Mouse (Mus musculus) limb, embryonic 12.5 days (tissue): ENCODE data around the gene Add1. TPM values are rescaled to one million over a fixed set of nuclear protein-coding genes. Genes with fewer than 3 reads are reported as not detected.

Experiments used
- ATAC-seq: fragments of 200-750 bp; cut with Nextera tagmentation; 2 replicates; pipeline ENCODE4 v1.8.0; 2017; ENCODE audit warnings: low read depth, moderate TSS enrichment; ENCODE audit not compliant: insufficient number of reproducible peaks, insufficient read depth, low FRiP score, low TSS enrichment
- H3K27ac ChIP-seq: fragments of 300-500 bp; sonication (generic); 2 replicates; pipeline ENCODE4 v1.5.1; 2016; ENCODE audit warnings: mild to moderate bottlenecking, moderate library complexity
- H3K27me3 ChIP-seq: fragments of 300-500 bp; sonication (generic); 2 replicates; pipeline ENCODE4 v1.6.1; 2016; ENCODE audit warnings: mild to moderate bottlenecking, moderate library complexity
- H3K36me3 ChIP-seq: fragments of 300-500 bp; sonication (generic); 2 replicates; pipeline ENCODE4 v1.6.1; 2016; ENCODE audit warnings: mild to moderate bottlenecking, moderate library complexity
- H3K4me1 ChIP-seq: fragments of 300-500 bp; sonication (generic); replicated peaks from 2 replicates; pipeline ENCODE4 v1.6.1; 2016
- H3K4me2 ChIP-seq: fragments of 300-500 bp; sonication (generic); 2 replicates; pipeline ENCODE4 v1.6.1; 2016; ENCODE audit warnings: mild to moderate bottlenecking, moderate library complexity
- H3K4me3 ChIP-seq: fragments of 300-500 bp; sonication (generic); replicated peaks from 2 replicates; pipeline ENCODE4 v1.5.1; 2016; ENCODE audit warnings: mild to moderate bottlenecking
- H3K9ac ChIP-seq: fragments of 300-500 bp; sonication (generic); replicated peaks from 2 replicates; pipeline ENCODE4 v1.6.1; 2016; ENCODE audit warnings: mild to moderate bottlenecking, moderate library complexity
- H3K9me3 ChIP-seq: fragments of 300-500 bp; sonication (generic); 2 replicates; pipeline ENCODE4 v1.6.1; 2016; ENCODE audit warnings: mild to moderate bottlenecking, moderate library complexity
- WGBS: fragments of 180-500 bp; shearing (Covaris S2); methylation state at CpG from one replicate; pipeline ENCODE4 v1.1.7; 2016; 5-methylcytosine and 5-hydroxymethylcytosine counted together
- polyA plus RNA-seq: library from polyadenylated mRNA; unstranded; fragments of >200 nt; fragmentation: Nextera tagmentation; extraction: Ambion mirVana; gene quantifications from 2 replicates; pipeline ENCODE4 v1.2.1, GENCODE M21; 2016

The Add1 gene
- polyA plus RNA-seq, 1 experiment from 2014 or later, result 173 TPM

DNA sequence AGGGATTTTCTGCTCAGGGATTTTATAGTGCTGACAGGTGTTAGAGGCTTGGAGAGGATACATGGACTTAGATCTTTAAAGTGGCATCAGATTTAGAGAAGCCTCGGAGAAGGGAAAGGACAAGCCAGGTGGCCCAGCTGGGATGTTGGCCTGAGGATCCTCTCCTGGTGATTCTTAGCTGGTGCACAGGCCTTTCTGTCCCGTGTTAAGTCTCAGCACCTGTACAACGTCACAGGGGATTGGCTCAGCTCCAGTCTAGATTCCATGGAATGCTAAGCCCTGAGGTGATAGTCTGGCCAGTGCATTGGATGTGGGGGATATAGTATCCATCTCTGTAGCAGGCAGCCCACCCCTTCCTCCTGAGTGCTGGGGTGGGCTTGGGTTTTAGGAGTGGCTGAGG is 34.8 kb downstream of the Add1 start:
- Histone ChIP-seq H3K4me2 (no peak overlapping the region), H3K36me3 (peaks cover 70% of the 10 kb centered on the region), H3K9me3 (no peaks in the 10 kb centered on the region), H3K27me3 (no peaks in the 10 kb centered on the region), H3K4me3 (no peak overlapping the region), H3K27ac (no peak overlapping the region), H3K4me1 (no peaks in the 10 kb centered on the region), H3K9ac (no peak overlapping the region)
- no peak for ATAC-seq
- WGBS, result 71% methylated on average over 3 of the region's 3 CpGs

DNA sequence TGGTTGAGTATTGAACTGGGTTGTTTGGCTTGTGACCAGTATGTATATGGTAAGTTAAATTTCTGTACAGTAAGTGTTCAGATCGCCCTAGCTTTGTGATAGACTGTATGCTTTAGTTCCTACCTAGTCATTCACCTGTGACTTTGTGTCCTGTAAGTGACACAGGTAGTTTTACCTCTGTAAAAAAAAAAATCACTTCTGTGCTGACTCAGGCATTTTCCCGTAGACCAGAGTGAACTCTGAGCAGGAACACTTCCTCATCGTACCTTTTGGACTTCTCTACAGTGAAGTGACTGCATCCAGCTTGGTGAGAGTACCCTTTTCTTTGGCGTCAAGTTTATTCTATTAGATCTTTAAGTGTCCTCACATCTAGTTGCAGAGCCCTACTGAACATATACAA is 36.5 kb downstream of the Add1 start:
- H3K4me1 ChIP-seq, result no peaks in the 10 kb centered on the region
- H3K9ac ChIP-seq, result no peak overlapping the region
- 90% methylated on average over 4 of the region's 4 CpGs for WGBS
- H3K4me3 ChIP-seq, result no peak overlapping the region
- no peak overlapping the region for H3K4me2 ChIP-seq
- H3K27me3 ChIP-seq, result no peaks in the 10 kb centered on the region
- H3K36me3 ChIP-seq, result peaks cover 79% of the 10 kb centered on the region
- no peak overlapping the region for H3K27ac ChIP-seq
- ATAC-seq, result no peak
- H3K9me3 ChIP-seq, result no peaks in the 10 kb centered on the region

DNA sequence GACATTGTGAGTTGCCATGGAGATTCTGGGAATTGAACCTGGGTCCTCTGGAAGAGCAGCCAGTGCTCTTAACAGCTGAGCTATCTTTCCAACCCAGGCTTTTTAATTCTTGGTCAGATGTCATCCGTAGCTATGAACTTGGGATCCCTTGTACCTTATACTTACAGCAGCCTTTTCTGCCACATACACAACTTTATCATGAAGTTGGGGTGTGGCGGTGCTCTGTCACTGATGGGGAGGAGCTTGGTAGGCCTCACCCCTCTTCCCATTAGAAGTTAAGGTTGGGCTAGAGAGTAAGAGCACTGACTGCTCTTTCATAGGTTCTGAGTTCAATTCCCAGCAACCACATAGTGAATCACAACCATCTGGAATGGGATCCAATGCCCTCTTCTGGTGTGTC is 59.5 kb downstream of the Add1 start:
- Histone ChIP-seq H3K9ac (no peak overlapping the region), H3K27ac (no peak overlapping the region), H3K27me3 (no peaks in the 10 kb centered on the region), H3K9me3 (no peaks in the 10 kb centered on the region), H3K4me2 (no peak overlapping the region), H3K4me3 (no peak overlapping the region), H3K36me3 (peaks cover 85% of the 10 kb centered on the region), H3K4me1 (peaks cover 20% of the 10 kb centered on the region)
- WGBS, result 85% methylated on average over 2 of the region's 2 CpGs
- ATAC-seq, result no peak

DNA sequence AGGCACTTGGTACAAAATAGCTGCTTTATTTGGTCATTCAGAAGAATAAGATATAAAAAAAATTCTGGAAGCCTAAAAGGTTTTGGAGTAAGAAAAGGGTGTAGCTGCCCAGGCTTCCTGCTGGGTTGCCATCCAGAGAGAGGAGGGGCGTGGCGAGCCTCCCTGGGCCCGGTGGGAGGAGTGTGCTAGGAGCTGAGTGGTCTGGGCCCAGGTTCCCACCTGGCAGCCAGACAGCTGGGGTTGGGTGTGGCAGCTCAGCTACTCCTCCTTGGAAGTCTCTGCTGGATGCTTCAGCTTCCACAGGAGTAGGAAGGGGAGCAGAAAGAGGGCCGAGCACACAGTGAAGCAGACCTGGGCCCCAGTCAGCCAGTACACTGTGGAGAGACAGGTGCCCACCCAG is 60.2 kb downstream of the Add1 start:
- no peak for ATAC-seq
- no peak overlapping the region for H3K9ac ChIP-seq
- no peaks in the 10 kb centered on the region for H3K27me3 ChIP-seq
- no peak overlapping the region for H3K4me2 ChIP-seq
- H3K9me3 ChIP-seq, result no peaks in the 10 kb centered on the region
- WGBS, result 73% methylated on average over 4 of the region's 4 CpGs
- peaks cover 20% of the 10 kb centered on the region for H3K4me1 ChIP-seq
- H3K4me3 ChIP-seq, result no peak overlapping the region
- no peak overlapping the region for H3K27ac ChIP-seq
- H3K36me3 ChIP-seq, result peaks cover 85% of the 10 kb centered on the region

DNA sequence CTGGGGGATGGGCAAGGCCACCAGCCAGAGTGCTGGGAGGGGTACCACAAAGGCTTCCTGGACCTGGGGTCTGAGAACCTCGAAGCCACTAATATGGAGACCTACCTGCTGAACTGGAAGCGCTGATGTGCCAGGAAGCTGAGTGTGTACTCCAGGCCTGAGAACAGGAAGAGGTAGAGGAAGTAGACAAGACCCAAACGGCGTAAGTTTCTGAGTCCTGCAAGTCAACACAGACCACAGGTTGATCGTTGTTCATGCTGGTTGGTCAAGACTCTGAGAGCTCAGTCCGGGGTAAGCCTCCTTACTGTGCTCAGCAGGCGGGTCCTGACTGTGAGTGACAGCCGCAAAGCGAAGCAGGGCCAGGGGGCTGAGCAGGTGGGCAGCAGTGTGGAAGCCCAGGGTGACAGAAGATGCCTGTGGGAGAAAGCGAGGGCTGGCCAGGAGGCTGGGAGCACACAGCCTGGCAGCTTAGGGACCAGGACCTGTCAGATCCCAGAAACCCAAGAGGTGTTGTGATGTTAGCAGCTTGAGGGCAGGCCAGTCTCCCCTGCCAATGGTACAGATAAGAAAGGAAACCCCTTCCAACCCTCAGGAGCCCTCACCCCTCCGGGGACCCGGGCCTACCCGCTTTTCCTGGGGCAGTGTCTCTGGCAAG is 61.4 kb downstream of the Add1 start:
- 93% methylated on average over 13 of the region's 13 CpGs for WGBS
- peak overlapping the region; percentile 86 for H3K4me2 ChIP-seq
- H3K27ac ChIP-seq, result no peak overlapping the region
- ATAC-seq, result no peak
- H3K9me3 ChIP-seq, result no peaks in the 10 kb centered on the region
- peaks cover 85% of the 10 kb centered on the region for H3K36me3 ChIP-seq
- no peak overlapping the region for H3K9ac ChIP-seq
- peaks cover 20% of the 10 kb centered on the region for H3K4me1 ChIP-seq
- no peaks in the 10 kb centered on the region for H3K27me3 ChIP-seq
- no peak overlapping the region for H3K4me3 ChIP-seq

DNA sequence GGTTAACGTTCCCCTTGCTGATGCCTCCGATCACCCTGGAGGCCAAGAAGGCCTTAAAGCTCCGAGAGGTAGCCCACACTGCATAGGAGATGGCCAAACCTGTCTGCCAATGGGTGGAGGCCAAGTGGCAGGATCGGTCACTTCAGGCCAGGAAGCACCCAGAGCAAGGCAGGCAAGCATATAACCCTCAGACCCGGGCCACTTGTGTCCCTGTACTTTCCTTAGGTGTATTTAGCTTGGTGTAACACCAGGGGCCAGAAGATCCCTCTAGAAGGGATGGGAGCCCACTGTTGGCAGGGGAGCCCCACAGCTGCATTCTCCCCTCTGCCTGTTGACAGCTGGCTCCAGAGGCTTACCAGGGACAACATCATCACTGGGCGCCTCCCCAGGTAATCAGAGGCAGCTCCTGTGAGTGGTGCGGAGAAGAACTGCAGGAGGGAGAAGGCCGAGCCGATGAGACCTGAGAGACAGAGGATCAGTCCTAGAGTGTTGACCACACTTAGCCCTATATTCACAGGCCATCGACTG is 62.3 kb downstream of the Add1 start:
- peaks cover 20% of the 10 kb centered on the region for H3K4me1 ChIP-seq
- peak overlapping the region; percentile 75 for H3K9ac ChIP-seq
- no peak for ATAC-seq
- no peaks in the 10 kb centered on the region for H3K27me3 ChIP-seq
- H3K9me3 ChIP-seq, result no peaks in the 10 kb centered on the region
- H3K4me3 ChIP-seq, result peak overlapping the region; percentile 66
- WGBS, result 61% methylated on average over 10 of the region's 10 CpGs
- 0 out of 2 replicates have a peak overlapping the region, but pooled peaks have one; percentile 88 for H3K27ac ChIP-seq
- peak overlapping the region; percentile 86 for H3K4me2 ChIP-seq
- H3K36me3 ChIP-seq, result peaks cover 85% of the 10 kb centered on the region

DNA sequence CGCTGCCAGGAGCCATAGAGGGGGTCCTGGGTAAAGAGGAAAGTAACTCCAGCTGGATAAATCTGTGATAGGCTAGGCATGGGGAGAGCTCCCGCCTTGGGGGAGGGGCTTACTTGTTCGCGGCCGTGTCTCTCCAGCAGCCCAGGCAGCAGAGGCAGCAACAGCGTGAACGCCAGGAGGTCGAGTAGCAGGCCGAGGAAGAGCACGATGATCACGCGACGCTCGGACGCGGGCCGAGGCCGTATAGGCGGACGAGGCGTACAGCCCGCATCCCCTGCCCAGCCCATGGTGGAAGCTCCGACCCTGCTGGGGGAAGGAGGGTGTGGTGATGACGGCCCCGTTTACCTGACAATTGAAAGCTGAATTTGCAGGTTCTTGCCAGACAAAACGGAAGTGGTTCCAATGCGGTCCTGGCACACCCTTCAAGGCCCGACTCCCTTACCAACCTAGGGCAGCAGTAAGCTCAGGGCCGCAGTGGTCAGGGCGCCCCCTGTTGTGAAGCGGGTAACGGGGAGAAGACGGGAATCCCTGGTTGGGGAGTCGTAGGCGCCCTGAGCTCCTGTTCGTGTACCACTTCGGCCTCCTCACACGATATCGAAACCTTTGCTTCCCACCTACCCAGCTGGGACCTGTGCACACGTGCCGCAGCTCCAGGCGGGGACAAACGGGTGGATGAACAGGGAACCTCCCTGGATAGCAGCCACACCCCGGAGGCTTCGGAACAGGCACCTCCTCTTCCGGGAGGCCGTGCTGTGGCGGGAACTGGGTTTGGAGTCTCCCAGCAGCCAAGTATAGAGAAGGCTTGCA is 63.2 kb downstream of the Add1 start, which contains the start of gene Mfsd10:
Mfsd10 (minus strand) TSS at position 732 of the 807 bp plus-strand sequence.
- H3K27ac ChIP-seq, result peak within 1 kb of the TSS; percentile 88
- peak within 1 kb of the TSS; percentile 75 for H3K9ac ChIP-seq
- peak within 1 kb of the TSS; percentile 66 for H3K4me3 ChIP-seq
- H3K27me3 ChIP-seq, result no peaks in the 10 kb centered on the region
- H3K4me2 ChIP-seq, result peak within 1 kb of the TSS; percentile 86
- WGBS, result under 1% methylated on average over 48 of the region's 48 CpGs
- H3K36me3 ChIP-seq, result peaks cover 85% of the 10 kb centered on the region
- peak; percentile 91 for ATAC-seq
- peaks cover 20% of the 10 kb centered on the region for H3K4me1 ChIP-seq
- no peaks in the 10 kb centered on the region for H3K9me3 ChIP-seq

DNA sequence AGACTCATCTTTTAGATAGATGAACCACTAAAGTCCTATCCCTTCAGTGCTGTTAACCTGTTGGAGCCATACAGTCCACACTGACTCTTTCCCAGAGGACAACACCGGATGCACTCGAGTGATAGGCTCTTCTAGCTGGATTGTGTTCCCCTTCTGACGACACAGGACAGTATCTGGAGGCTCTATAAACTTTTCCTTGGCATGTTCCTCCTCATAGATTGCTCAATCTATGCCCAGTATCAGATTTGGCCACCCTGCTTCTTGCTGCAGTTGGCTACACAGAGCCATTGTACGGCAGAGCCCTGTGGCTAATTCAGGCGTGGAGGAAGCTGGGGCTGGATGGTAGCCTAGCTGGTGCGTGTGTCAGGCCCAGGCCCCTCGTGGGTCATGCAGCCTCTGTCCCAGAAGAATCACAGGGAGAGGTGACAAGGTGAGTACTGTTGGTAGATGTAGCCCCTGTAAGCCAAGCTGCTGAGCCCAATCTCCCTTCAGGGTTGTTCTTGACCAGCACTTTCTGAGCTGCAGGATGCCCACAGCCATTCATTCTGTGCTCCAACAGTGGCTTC is 64.2 kb downstream of the Add1 start:
- peak overlapping the region; percentile 66 for H3K4me3 ChIP-seq
- H3K36me3 ChIP-seq, result peaks cover 79% of the 10 kb centered on the region
- no peaks in the 10 kb centered on the region for H3K27me3 ChIP-seq
- H3K9ac ChIP-seq, result peak overlapping the region; percentile 75
- H3K27ac ChIP-seq, result peak overlapping the region; percentile 88
- no peaks in the 10 kb centered on the region for H3K9me3 ChIP-seq
- H3K4me1 ChIP-seq, result peaks cover 20% of the 10 kb centered on the region
- H3K4me2 ChIP-seq, result peak overlapping the region; percentile 86
- no peak for ATAC-seq
- WGBS, result 85% methylated on average over 7 of the region's 7 CpGs

DNA sequence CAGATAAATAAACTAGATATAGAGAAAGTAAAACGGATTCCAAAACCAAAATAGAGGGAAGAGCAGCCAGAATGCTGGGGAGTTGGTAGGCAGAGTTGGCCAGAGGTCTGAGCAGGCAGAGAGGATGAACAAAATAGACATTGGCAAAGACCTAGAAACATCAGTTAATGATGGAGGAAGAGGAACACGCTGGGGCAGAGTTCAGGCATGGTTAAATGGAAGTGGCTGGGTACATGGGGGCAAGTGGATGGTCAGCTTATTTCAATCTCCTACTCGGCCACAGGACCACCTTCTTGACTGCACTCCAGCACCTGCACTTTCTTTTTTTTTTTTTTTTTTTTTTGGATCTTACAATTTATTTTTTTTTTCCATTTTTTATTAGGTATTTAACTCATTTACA is 68.5 kb downstream of the Add1 start:
- Histone ChIP-seq H3K27me3 (no peaks in the 10 kb centered on the region), H3K9ac (no peak overlapping the region), H3K4me3 (no peak overlapping the region), H3K4me1 (peaks cover 7% of the 10 kb centered on the region), H3K9me3 (no peaks in the 10 kb centered on the region), H3K27ac (no peak overlapping the region), H3K4me2 (no peak overlapping the region), H3K36me3 (peaks cover 91% of the 10 kb centered on the region)
- 87% methylated on average over 3 of the region's 3 CpGs for WGBS
- ATAC-seq, result no peak

DNA sequence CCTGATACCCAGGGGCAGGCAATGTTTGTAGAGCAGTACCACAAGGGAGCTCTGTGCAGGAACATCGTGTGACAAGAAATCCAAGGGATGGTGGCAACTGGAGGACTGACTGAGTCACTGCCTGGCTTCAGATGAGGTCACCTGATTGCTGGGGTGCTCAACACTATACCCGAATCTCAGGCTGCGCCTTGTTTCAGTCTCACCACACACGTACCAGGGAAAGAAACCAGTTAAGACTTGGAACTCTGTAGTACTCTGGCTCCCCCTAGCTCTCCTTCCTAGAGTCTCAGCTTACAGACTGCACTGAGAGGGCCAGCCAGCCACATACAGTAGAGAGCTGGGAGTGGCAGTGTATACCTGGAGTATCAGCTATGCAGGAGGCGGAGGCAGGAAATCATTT is 69.5 kb downstream of the Add1 start:
- 75% methylated on average over 5 of the region's 5 CpGs for WGBS
- ATAC-seq, result no peak; the same call in 1 of the 2 replicates

DNA sequence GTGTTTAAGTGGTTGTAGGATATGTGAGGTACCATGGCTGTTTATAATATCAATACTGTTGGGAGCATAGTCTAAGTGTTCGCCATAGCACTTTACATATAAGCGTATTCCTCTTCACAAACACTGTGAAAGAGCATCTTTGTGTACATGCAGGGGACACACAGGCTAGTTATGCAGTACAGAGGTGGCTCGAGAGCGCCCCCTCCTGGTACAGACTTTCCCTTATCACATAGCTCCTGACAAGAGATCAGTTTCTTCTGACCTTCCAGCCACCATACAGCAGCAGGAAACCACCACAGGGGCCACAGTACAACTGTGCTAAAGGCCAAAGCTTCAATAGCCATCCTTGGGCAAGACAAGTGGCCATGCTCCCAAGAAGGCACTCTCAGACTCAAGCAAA is 74.1 kb downstream of the Add1 start:
- Histone ChIP-seq H3K4me3 (no peak overlapping the region), H3K36me3 (peaks cover 100% of the 10 kb centered on the region), H3K9ac (no peak overlapping the region), H3K9me3 (no peaks in the 10 kb centered on the region), H3K4me2 (no peak overlapping the region), H3K27ac (no peak overlapping the region), H3K4me1 (no peaks in the 10 kb centered on the region), H3K27me3 (no peaks in the 10 kb centered on the region)
- WGBS, result 57% methylated on average over 4 of the region's 4 CpGs
- no peak for ATAC-seq

More for the DNA sequence above, 69.5 kb downstream of the Add1 start:
- H3K36me3 ChIP-seq, result peaks cover 94% of the 10 kb centered on the region
- no peak overlapping the region for H3K9ac ChIP-seq
- H3K9me3 ChIP-seq, result no peaks in the 10 kb centered on the region
- H3K27me3 ChIP-seq, result no peaks in the 10 kb centered on the region
- no peak overlapping the region for H3K4me3 ChIP-seq
- H3K4me2 ChIP-seq, result no peak overlapping the region
- no peaks in the 10 kb centered on the region for H3K4me1 ChIP-seq
- H3K27ac ChIP-seq, result no peak overlapping the region
